Mouse (Mus musculus) liver, postnatal 0 days (tissue): ENCODE data around the gene Mrpl42.

Experiments used
- CTCF ChIP-seq: sonication (generic); IDR thresholded peaks from 2 replicates; pipeline ENCODE4 v1.5.1; 2016; ENCODE audit warnings: antibody characterized with exemption, low read depth
- EP300 ChIP-seq: IDR thresholded peaks from 2 replicates; pipeline ENCODE4 v1.6.1; 2016; ENCODE audit warnings: antibody characterized with exemption, low read depth, mild to moderate bottlenecking

DNA sequence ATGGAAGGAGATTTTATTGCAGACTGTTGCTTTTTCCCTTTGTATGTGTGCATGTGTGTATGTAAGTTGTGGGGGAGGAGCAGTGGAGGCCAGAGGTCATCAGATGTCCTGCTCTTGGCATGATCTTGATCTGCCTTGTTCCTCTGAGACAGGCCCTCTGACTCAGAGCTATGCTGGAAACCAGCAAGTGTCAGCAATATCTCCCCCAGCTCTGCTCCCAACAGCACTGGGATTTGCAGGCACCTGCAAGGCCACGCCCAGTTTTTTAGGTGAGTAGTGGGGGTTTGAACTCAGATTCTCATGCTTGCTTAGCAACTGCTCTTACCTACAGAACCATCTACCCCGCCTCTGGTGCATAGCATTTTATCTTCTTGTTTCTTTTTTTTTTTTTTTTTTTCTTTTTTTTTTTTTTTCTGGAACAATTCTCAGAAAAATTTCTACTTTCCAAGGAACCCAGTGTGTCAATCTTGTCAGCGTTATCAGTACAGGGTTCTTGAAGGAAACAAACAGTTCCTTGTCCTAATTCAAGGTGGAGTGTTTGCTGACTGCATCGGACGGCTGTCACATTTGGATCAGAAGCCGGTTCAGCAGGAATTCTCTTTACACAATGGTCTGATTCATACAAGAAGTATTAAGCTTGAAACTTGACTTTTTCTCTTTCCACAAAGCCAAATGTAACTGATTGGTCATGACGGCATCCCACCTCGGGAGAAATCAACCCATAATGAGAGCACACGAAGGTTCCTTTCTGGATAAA is 43.5 kb downstream of the Mrpl42 start:
- TF ChIP-seq CTCF, result no peak
- no peak for TF ChIP-seq EP300
